Mouse (Mus musculus): ENCODE results near the gene Gen1. TPM values are rescaled to one million over a fixed set of nuclear protein-coding genes. Genes with fewer than 3 reads are reported as not detected.

Gen1 gene
- 7.3 and 11.6 TPM in 2 replicates for total RNA-seq (2023)

GRCm38 (mm10) chr12:11265382-11266281 lies at the start of gene Gen1, which contains the start of gene Smc6:
TSS of gene Gen1 (minus strand) at chr12:11265801.
TSS of gene Smc6 (plus strand) at chr12:11265886.

GRCm38 (mm10) chr12:11208872-11209271 lies 56.7 kb downstream of the Gen1 start, which contains the start of gene Msgn1:
TSS of gene Msgn1 (minus strand) at chr12:11208972.

Other genes starting within 250 kb of the Gen1 start
- not detected in 2 replicates for gene Kcns3, start 114.7 kb downstream of the Gen1 start, total RNA-seq (2023)
- not detected in 2 replicates for gene Msgn1, start 56.8 kb downstream of the Gen1 start, total RNA-seq (2023)
- gene Smc6, start 85 bp upstream of the Gen1 start, total RNA-seq (2023), result 23.6 and 26.3 TPM in 2 replicates
- not detected in 2 replicates for gene Vsnl1, start 170.8 kb upstream of the Gen1 start, total RNA-seq (2023)
- gene Rad51ap2, start 190.3 kb upstream of the Gen1 start, total RNA-seq (2023), result not detected in 2 replicates

Data from neutrophil, adult 65 days (primary cell).